Mouse (Mus musculus): ENCODE data around the gene Armcx2. TPM values are rescaled to one million over a fixed set of nuclear protein-coding genes. Genes with fewer than 3 reads are reported as not detected.
"Not testable (repeated sequence)": the region's sequence is repeated elsewhere in the genome, so short reads cannot be mapped to it uniquely, and the experiment has no call there.

Armcx2 gene
- 2.6 and 2.7 TPM in 2 replicates for polyA plus RNA-seq (2012; rRNA removed)

- no peak for TF ChIP-seq POLR2A (IDR thresholded peaks at IDR 0.05; ENCODE audit: low read depth, low read length)
- no peak for TF ChIP-seq CTCF (IDR thresholded peaks at IDR 0.05; ENCODE audit: extremely low read depth, insufficient read length, insufficient replicate concordance, low read depth, low read length)
- WGBS = 14% methylated on average over 16 of the region's 16 CpGs
Observed at GRCm38 (mm10) chrX:134808755-134809224, at the start of gene Armcx2. Gene Armcx2, minus strand, starts transcription at chrX:134809221.

GRCm38 (mm10) chrX:134849662-134850061 is 40.6 kb upstream of the Armcx2 start:
- 75% methylated on average over 4 of the region's 4 CpGs for WGBS
- H3K27me3 ChIP-seq (ENCODE audit: control insufficient read depth, insufficient read depth, low read length) = no peaks in the 10 kb centered on the region
- no peaks in the 10 kb centered on the region for H3K36me3 ChIP-seq (ENCODE audit: control insufficient read depth, insufficient read depth, low read length)
- TF ChIP-seq POLR2A (IDR thresholded peaks at IDR 0.05; ENCODE audit: low read depth, low read length) (no peak), CTCF (IDR thresholded peaks at IDR 0.05; ENCODE audit: extremely low read depth, insufficient read length, insufficient replicate concordance, low read depth, low read length) (no peak)
- H3K4me3 ChIP-seq (ENCODE audit: low read depth, low read length) = no peak overlapping the region
- no peak overlapping the region for H3K27ac ChIP-seq (ENCODE audit: insufficient read depth, low read depth, low read length)
- H3K4me1 ChIP-seq (ENCODE audit: control insufficient read depth, insufficient read depth, insufficient read length, low read length) = no peaks in the 10 kb centered on the region

More at GRCm38 (mm10) chrX:134808755-134809224, at the start of gene Armcx2:
- Histone ChIP-seq H3K4me1 (ENCODE audit: control insufficient read depth, insufficient read depth, insufficient read length, low read length) (no peaks in the 10 kb centered on the region), H3K27ac (ENCODE audit: insufficient read depth, low read depth, low read length) (no peak within 1 kb of the TSS), H3K27me3 (ENCODE audit: control insufficient read depth, insufficient read depth, low read length) (no peaks in the 10 kb centered on the region), H3K4me3 (ENCODE audit: low read depth, low read length) (peak within 1 kb of the TSS; percentile 60), H3K36me3 (ENCODE audit: control insufficient read depth, insufficient read depth, low read length) (no peaks in the 10 kb centered on the region)

- 27% methylated on average over 2 of the region's 2 CpGs for WGBS
- H3K4me3 ChIP-seq (ENCODE audit: low read depth, low read length) = no peak overlapping the region
- H3K27me3 ChIP-seq (ENCODE audit: control insufficient read depth, insufficient read depth, low read length) = no peaks in the 10 kb centered on the region
- no peaks in the 10 kb centered on the region for H3K36me3 ChIP-seq (ENCODE audit: control insufficient read depth, insufficient read depth, low read length)
- no peaks in the 10 kb centered on the region for H3K4me1 ChIP-seq (ENCODE audit: control insufficient read depth, insufficient read depth, insufficient read length, low read length)
- H3K27ac ChIP-seq (ENCODE audit: insufficient read depth, low read depth, low read length) = no peak overlapping the region
- TF ChIP-seq POLR2A (IDR thresholded peaks at IDR 0.05; ENCODE audit: low read depth, low read length) (no peak), CTCF (IDR thresholded peaks at IDR 0.05; ENCODE audit: extremely low read depth, insufficient read length, insufficient replicate concordance, low read depth, low read length) (no peak)
Observed at GRCm38 (mm10) chrX:134844424-134844823, 35.4 kb upstream of the Armcx2 start.

GRCm38 (mm10) chrX:134830508-134830907 is 21.5 kb upstream of the Armcx2 start:
- Histone ChIP-seq H3K4me3 (ENCODE audit: low read depth, low read length) (no peak overlapping the region), H3K4me1 (ENCODE audit: control insufficient read depth, insufficient read depth, insufficient read length, low read length) (no peaks in the 10 kb centered on the region), H3K36me3 (ENCODE audit: control insufficient read depth, insufficient read depth, low read length) (no peaks in the 10 kb centered on the region), H3K27ac (ENCODE audit: insufficient read depth, low read depth, low read length) (no peak overlapping the region), H3K27me3 (ENCODE audit: control insufficient read depth, insufficient read depth, low read length) (no peaks in the 10 kb centered on the region)
- 50% methylated on average over 3 of the region's 3 CpGs for WGBS
- TF ChIP-seq POLR2A (IDR thresholded peaks at IDR 0.05; ENCODE audit: low read depth, low read length) (no peak), CTCF (IDR thresholded peaks at IDR 0.05; ENCODE audit: extremely low read depth, insufficient read length, insufficient replicate concordance, low read depth, low read length) (no peak)

GRCm38 (mm10) chrX:134807833-134808754 is 927 bp downstream of the Armcx2 start:
- TF ChIP-seq POLR2A (IDR thresholded peaks at IDR 0.05; ENCODE audit: low read depth, low read length) (no peak), CTCF (IDR thresholded peaks at IDR 0.05; ENCODE audit: extremely low read depth, insufficient read length, insufficient replicate concordance, low read depth, low read length) (no peak)
- 15% methylated on average over 28 of the region's 28 CpGs for WGBS
- no peaks in the 10 kb centered on the region for H3K4me1 ChIP-seq (ENCODE audit: control insufficient read depth, insufficient read depth, insufficient read length, low read length)
- no peaks in the 10 kb centered on the region for H3K36me3 ChIP-seq (ENCODE audit: control insufficient read depth, insufficient read depth, low read length)
- no peaks in the 10 kb centered on the region for H3K27me3 ChIP-seq (ENCODE audit: control insufficient read depth, insufficient read depth, low read length)
- peak overlapping the region; percentile 60 for H3K4me3 ChIP-seq (ENCODE audit: low read depth, low read length)
- H3K27ac ChIP-seq (ENCODE audit: insufficient read depth, low read depth, low read length) = no peak overlapping the region

- Histone ChIP-seq H3K4me3 (ENCODE audit: low read depth, low read length) (no peak overlapping the region), H3K36me3 (ENCODE audit: control insufficient read depth, insufficient read depth, low read length) (no peaks in the 10 kb centered on the region), H3K27ac (ENCODE audit: insufficient read depth, low read depth, low read length) (no peak overlapping the region), H3K27me3 (ENCODE audit: control insufficient read depth, insufficient read depth, low read length) (no peaks in the 10 kb centered on the region), H3K4me1 (ENCODE audit: control insufficient read depth, insufficient read depth, insufficient read length, low read length) (no peaks in the 10 kb centered on the region)
- TF ChIP-seq POLR2A (IDR thresholded peaks at IDR 0.05; ENCODE audit: low read depth, low read length) (no peak), CTCF (IDR thresholded peaks at IDR 0.05; ENCODE audit: extremely low read depth, insufficient read length, insufficient replicate concordance, low read depth, low read length) (no peak)
- WGBS = 58% methylated on average over 4 of the region's 4 CpGs
Observed at GRCm38 (mm10) chrX:134787728-134788127, 21.3 kb downstream of the Armcx2 start.

- H3K27me3 ChIP-seq (ENCODE audit: control insufficient read depth, insufficient read depth, low read length); H3K4me1 ChIP-seq (ENCODE audit: control insufficient read depth, insufficient read depth, insufficient read length, low read length); H3K4me3 ChIP-seq (ENCODE audit: low read depth, low read length); H3K36me3 ChIP-seq (ENCODE audit: control insufficient read depth, insufficient read depth, low read length); H3K27ac ChIP-seq (ENCODE audit: insufficient read depth, low read depth, low read length): not testable (repeated sequence)
- WGBS = 35% methylated on average over 4 of the region's 4 CpGs
Observed at GRCm38 (mm10) chrX:134763428-134764198, 45.4 kb downstream of the Armcx2 start.

All from small intestine, adult 2 months (tissue).